Mouse (Mus musculus) spleen, adult 12 weeks (tissue): Measurements from ENCODE around the gene Zfp467.

Experiments
- DNase-seq: peaks from one replicate; pipeline ENCODE4 v3.0.0; 2022; ENCODE audit warnings: low spot score

The Zfp467 gene

DNA sequence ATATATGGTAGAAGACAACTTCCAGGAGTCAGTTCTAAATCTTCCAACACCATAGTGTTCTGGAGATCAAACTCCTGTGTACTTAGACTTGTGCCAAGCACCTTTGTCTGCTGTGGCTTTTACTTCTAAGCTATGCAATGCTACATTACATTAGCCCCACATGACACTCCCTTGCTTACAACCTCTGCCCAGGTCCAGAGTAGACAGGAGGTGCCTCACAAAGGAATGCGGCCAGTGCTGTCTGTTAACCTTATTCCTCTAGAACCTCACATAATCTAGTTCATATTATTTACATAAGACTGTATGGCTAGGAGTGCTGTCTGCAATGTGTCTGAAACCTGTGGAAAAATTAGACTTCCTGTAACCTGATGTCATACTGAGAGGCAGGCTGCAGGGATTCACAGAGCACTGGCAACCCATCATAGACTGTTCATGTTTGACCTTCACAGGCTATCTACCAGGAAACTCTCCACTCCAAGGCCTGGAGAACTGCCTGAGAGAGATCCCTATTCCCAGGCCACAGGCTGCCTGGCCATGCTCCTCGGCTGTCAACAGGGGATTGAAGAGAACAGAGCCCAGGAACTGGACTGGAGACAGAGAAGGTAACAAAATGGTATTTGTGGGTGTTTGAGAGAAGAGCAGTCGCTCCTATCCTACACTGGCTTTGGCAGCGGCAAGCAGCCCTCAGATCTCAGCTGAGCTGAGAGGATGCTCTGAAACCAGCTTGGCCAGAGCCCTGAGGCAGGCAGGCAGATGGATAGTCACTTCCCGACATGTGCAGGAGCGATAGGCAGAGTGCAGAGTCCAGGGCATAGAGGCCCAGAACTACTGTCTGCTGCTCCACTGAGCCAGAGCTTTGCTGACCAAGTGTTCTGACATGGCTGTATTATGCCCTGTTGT, 34.2 kb downstream of the Zfp467 start:
- no peak for DNase-seq

DNA sequence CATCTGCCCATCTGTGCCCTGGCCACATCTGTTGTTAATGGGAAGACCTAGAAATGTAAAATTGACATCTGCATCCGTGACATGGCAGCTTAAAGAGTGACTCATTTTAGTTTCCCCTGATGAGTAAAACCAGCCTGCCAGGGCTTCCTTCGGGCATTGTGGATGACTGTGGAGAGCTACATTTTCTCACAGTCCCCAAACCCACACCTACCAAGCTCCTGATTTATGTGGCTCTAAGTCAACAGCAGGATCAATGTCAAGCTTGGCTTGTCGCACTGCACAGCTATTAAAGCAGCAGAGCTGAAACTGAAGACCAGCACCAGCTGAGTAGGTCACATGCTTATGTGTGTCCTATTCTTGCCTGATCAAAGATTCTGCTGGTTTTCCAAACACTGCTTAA, 35.1 kb downstream of the Zfp467 start:
- no peak for DNase-seq

DNA sequence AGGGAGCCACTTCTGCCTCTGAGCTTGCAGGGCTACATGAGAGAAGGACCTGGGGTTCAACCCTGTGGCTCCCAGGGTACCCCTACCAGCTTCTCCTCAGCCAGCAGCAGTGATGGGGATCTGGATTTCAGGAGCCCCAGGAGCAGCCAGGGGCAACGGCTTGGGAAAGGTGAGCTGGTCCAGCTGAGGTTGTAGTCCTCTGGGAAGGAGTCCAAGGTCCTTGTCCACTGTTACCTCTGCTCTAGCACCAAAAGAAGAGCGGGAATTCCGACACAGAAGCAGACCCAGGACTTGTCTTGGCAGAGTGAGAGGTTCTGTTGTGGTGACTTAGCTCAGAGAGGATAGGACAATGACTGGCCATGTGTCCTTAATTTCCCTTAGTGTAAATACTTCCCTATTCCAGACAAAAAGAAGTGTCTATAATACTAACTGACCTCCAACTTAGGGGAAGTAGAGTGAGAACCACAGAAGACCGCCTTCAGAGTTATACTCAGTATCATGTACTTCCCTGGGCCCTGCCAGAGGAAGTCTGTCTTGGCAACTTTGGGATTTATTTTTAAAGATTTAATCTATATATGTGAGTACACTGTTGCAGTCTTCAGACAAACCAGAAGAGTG, 35.8 kb downstream of the Zfp467 start:
- DNase-seq, result no peak

DNA sequence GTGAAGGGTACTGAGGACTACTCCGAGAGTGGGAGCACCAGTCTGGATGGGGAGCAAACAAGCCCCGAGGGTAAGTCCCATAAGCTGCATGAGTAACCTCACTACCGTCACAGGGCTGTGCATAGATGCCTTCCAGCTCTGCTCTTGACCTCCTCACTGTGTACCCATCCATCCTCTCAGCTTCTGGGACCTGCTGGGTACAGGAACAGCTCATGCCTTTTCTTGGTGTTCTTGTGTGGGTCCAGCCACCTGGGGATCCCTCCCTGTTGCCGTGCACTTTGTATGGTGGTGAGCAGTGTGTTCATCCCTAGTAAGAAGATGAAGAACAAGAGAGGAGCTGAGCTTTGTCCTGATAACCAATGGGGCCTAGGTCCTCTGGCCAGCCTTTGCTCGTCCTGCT, 41.6 kb downstream of the Zfp467 start:
- DNase-seq, result no peak

DNA sequence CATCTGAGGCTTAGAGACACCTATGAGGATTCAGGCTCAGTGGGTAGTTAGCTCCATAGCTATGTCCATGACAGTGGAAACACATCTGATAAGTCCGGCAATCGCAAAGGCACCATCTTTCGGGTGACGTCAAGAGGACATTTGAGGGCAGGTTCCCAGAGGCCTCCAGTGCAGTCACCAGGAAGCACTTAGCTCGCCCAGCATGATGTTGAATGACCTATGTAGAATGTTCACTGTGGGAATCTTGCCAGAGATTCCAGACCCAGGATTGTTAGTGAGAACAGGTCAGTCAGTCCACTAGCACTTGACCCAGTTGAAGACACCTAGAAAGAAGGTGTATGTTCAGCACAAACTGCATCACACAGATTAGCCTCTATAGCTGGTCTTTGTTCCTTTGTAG, 45.7 kb downstream of the Zfp467 start:
- no peak for DNase-seq

DNA sequence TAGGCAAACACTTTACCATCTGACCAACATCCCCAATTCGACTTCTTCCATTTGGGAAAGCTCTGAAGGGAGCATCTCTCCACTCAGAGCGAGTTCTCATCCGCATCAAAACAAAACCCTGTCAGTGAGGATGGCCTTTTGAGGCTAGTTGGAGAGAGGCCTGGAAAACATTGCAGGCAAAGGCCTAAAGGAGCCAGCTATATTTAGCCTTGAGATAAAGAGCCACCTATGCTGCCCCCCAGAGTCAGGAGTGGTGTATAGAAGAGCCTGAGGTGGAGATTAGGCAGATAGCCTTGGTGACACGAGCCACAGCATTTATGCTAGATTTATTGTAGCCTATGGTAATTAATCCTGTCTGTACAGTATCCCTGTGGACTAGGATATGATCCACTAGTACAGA, 48.3 kb downstream of the Zfp467 start:
- DNase-seq, result no peak

DNA sequence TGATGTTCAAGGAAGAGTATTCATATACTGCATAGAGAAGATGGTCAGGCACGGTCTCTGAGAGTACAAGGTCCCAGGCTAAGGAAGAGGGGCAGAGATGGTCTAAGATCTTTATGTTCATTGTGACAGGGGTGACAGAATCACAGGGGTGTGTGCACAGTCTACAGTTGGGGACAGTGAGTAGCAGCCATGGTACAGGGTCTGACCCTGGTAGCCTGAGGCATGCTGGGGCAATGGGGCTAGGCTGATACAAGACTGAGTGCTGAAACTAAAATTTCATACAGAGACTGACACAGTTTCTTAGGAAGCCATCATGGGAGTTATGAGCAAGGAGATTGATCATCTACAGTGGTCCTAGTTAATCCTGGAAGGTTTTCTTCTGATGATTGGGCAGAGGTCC, 48.9 kb downstream of the Zfp467 start:
- no peak for DNase-seq

DNA sequence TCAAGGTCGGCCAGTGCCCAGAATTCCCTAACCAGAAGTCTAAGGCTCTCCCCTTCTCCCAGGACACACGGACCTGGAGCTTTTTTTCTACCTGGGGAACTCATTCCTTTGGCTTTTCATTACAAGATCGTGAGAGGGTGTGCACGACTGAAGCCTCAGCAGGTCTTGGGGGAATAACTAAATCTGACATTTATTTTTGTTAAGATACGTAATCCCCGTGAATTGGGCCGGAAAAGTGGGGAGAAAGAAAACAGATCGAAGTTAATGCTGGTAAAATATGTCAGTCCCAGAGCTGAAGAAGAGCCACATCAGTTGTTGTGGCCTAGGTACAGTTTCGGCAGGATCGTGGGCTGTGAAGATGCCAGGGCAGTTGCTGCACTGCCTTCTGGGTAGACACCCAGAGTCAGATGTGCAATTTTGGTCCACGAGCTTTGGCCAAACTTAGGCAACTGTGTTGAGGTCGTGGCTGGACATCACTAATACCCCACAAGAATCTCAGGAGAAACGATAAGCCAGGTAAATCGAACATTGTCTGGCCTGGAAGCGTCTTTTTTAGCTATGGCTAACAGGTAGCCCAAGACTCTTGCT, 49.5 kb downstream of the Zfp467 start:
- no peak for DNase-seq

DNA sequence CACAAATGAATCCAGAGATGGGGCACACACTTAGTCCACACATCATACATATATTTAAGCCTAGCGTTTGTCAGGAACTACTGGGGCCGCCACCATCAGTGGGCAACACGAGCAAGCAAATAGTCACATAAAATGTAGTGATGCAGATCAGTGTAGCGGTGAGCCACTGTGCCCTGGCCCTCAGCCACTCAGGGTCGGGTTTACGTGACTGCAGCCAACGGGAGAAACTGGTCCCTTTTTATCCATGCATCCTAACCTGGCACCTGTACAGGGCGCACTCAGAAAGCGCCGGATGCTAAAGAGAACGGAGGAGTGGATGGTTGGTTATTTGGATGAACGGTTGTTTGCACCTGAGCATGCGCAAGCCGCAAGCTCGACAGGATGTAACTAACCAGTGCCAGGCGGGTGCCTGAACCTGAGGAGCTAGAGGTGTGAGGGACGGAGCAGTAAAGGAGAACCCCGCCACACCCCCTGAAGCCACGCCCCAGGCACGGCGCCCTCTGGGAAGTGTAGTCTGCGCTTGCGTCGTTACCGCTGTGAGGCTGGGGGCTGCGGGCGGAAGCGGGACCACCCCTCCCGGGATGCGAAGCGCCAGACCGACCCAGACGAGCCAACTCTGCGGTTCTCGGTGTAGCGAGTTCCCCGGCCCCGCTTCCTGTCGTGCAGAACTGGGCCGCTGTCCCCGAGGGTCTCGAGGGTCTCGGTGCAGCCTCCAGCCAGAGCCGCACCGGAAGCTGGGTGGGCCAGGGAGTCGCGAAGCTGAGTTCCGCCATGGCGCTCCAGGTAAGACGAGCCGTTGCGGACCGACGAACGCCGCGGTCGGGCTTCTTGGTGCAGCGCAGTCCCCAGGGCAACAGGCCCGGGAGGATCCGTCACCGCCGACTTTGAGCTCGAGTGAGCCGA, 50.3 kb downstream of the Zfp467 start, which contains the start of gene Krba1:
Gene Krba1, plus strand, starts transcription at position 482 of the 903 bp plus-strand sequence.
- peak; percentile 54 for DNase-seq

DNA sequence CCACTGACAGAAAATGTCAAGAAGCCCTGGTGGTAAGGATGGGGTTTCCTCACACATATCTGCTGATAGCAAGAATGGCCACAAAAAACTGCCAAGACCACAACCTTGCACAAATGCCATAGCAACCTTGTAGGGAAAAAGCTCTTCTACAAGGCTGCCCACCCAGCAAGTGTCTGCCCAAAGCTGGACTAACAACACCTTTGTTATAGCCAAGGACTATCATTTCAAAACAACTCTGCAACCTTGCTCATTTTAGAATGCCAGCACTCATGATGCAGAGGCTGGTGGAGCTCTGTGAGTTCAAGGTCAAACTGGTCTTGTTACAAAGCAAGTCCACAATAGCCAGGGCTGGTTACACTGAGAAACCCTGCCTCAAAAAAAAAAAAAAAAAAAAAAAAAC, 51.8 kb downstream of the Zfp467 start:
- no peak for DNase-seq

DNA sequence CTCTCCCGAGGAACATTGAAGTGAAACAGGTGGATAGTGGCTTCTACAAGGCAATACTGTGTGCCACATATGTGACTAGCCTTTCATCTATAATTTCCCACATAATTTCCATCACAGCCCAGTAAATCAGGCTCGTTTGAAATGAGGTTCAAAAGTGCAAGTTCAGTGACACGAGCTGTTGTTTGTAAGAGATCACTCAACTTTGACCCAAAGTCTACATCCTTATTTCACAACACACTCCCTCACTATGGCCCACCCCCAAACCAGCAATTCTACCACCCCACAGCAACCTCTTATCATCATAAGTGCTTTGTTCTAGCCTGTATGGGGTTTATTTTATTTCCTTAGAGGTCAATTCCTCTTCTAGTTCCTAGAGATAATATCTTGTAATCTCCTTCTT, 57.4 kb downstream of the Zfp467 start:
- no peak for DNase-seq
